Mouse (Mus musculus): ENCODE results near the gene Tnfsf9.

- no peak for TF ChIP-seq CTCF (IDR thresholded peaks at IDR 0.05; ENCODE audit: borderline replicate concordance, insufficient read depth, low read depth, low read length)
- no peak for TF ChIP-seq POLR2A (IDR thresholded peaks at IDR 0.05; ENCODE audit: borderline replicate concordance, insufficient read depth, low read length)
These were observed 34.6 kb downstream of the Tnfsf9 start for GRCm38 (mm10) chr17:57139708-57140107.

Data from cerebellum, adult 2 months (tissue).